Mouse (Mus musculus): ENCODE measurements around the gene Plekho2.

Plekho2 gene

GRCm38 (mm10) chr9:65555001-65555405 is 24.8 kb downstream of the Plekho2 start:
- peak; percentile 96 for DNase-seq (ENCODE audit: extremely low read depth, low read depth)

GRCm38 (mm10) chr9:65552711-65553110 is 27.1 kb downstream of the Plekho2 start:
- DNase-seq (ENCODE audit: extremely low read depth, low read depth): no peak

GRCm38 (mm10) chr9:65552141-65552540 is 27.7 kb downstream of the Plekho2 start:
- DNase-seq (ENCODE audit: extremely low read depth, low read depth): no peak

GRCm38 (mm10) chr9:65551035-65551434 is 28.8 kb downstream of the Plekho2 start:
- DNase-seq (ENCODE audit: extremely low read depth, low read depth): peak; percentile 47

- DNase-seq (ENCODE audit: extremely low read depth, low read depth): peak; percentile 53
Observed at GRCm38 (mm10) chr9:65550079-65550831, 29.6 kb downstream of the Plekho2 start.

- DNase-seq (ENCODE audit: extremely low read depth, low read depth): no peak
Observed at GRCm38 (mm10) chr9:65549643-65550042, 30.2 kb downstream of the Plekho2 start.

GRCm38 (mm10) chr9:65549139-65549538 is 30.7 kb downstream of the Plekho2 start:
- no peak for DNase-seq (ENCODE audit: extremely low read depth, low read depth)

- DNase-seq (ENCODE audit: extremely low read depth, low read depth): no peak
Observed at GRCm38 (mm10) chr9:65548311-65548710, 31.5 kb downstream of the Plekho2 start.

GRCm38 (mm10) chr9:65547844-65548243 is 32.0 kb downstream of the Plekho2 start:
- DNase-seq (ENCODE audit: extremely low read depth, low read depth): no peak

- DNase-seq (ENCODE audit: extremely low read depth, low read depth): no peak
Observed at GRCm38 (mm10) chr9:65547111-65547510, 32.7 kb downstream of the Plekho2 start.

- DNase-seq (ENCODE audit: extremely low read depth, low read depth): no peak
Observed at GRCm38 (mm10) chr9:65546413-65546695, 33.5 kb downstream of the Plekho2 start.

- peak; percentile 87 for DNase-seq (ENCODE audit: extremely low read depth, low read depth)
Observed at GRCm38 (mm10) chr9:65545635-65546412, 34.0 kb downstream of the Plekho2 start.

GRCm38 (mm10) chr9:65542111-65542524 is 37.7 kb downstream of the Plekho2 start:
- peak; percentile 97 for DNase-seq (ENCODE audit: extremely low read depth, low read depth)

GRCm38 (mm10) chr9:65541126-65542068 is 38.4 kb downstream of the Plekho2 start:
- peak; percentile 90 for DNase-seq (ENCODE audit: extremely low read depth, low read depth)

- no peak for DNase-seq (ENCODE audit: extremely low read depth, low read depth)
Observed at GRCm38 (mm10) chr9:65539697-65540096, 40.1 kb downstream of the Plekho2 start.

GRCm38 (mm10) chr9:65537901-65538630 is 41.8 kb downstream of the Plekho2 start:
- DNase-seq (ENCODE audit: extremely low read depth, low read depth): no peak

GRCm38 (mm10) chr9:65536491-65536890 is 43.3 kb downstream of the Plekho2 start:
- DNase-seq (ENCODE audit: extremely low read depth, low read depth): no peak

- no peak for DNase-seq (ENCODE audit: extremely low read depth, low read depth)
Observed at GRCm38 (mm10) chr9:65535789-65536469, 43.9 kb downstream of the Plekho2 start.

- no peak for DNase-seq (ENCODE audit: extremely low read depth, low read depth)
Observed at GRCm38 (mm10) chr9:65535191-65535722, 44.6 kb downstream of the Plekho2 start.

- DNase-seq (ENCODE audit: extremely low read depth, low read depth): no peak
Observed at GRCm38 (mm10) chr9:65534111-65534510, 45.7 kb downstream of the Plekho2 start.

Data from MEL-GATA-1-ER (cell line).